23 mouse cellular contexts compared by ENCODE assay signal in genomic region chr5:91987799-91988198, GRCm38 (mm10). TPM values are rescaled to one million over a fixed set of nuclear protein-coding genes. Genes with fewer than 3 reads are reported as not detected.
"Had no signal": no experiment of that assay in that cellular context is flagged by ENCODE, and none has a peak within 500 bp of the region (broad histone marks: within the 10 kb centered on the region; RNA-seq: fewer than 3 reads in every experiment).

No protein-coding gene starts in this region.

- H3K9ac ChIP-seq: liver, embryonic 15.5 days; liver, postnatal 0 days; lung, embryonic 15.5 days; midbrain, embryonic 13.5 days; midbrain, embryonic 15.5 days; neural tube, embryonic 13.5 days; stomach, embryonic 15.5 days had no signal

- H3K27me3 ChIP-seq: liver, embryonic 15.5 days; lung, embryonic 15.5 days; midbrain, embryonic 15.5 days; neural tube, embryonic 13.5 days; stomach, embryonic 15.5 days had no signal

- H3K4me3 ChIP-seq: liver, embryonic 15.5 days; lung, embryonic 15.5 days; megakaryocyte, embryonic 14.5 days; midbrain, embryonic 13.5 days; midbrain, embryonic 15.5 days; neural tube, embryonic 13.5 days; stomach, embryonic 15.5 days had no signal

- H3K27ac ChIP-seq: liver, embryonic 15.5 days; lung, embryonic 15.5 days; macrophage; midbrain, embryonic 13.5 days; midbrain, embryonic 15.5 days; neural tube, embryonic 13.5 days; stomach, embryonic 15.5 days; stomach, postnatal 0 days had no signal

- DNase-seq: liver, postnatal 0 days; lung, adult 2 months; lung, postnatal 14 days; lung, postnatal 36 days; retina, postnatal 1 day; right cerebral cortex, postnatal 14 days; thymus, adult 2 months; thymus, postnatal 25 days; thymus, postnatal 4 days had no signal

- H3K9me3 ChIP-seq: liver, embryonic 15.5 days; lung, embryonic 15.5 days; megakaryocyte, embryonic 14.5 days; midbrain, embryonic 13.5 days; midbrain, embryonic 15.5 days; neural tube, embryonic 13.5 days; stomach, embryonic 15.5 days had no signal

- H3K4me1 ChIP-seq: liver, embryonic 15.5 days; lung, embryonic 15.5 days; midbrain, embryonic 13.5 days; midbrain, embryonic 15.5 days; neural tube, embryonic 13.5 days; stomach, embryonic 15.5 days had no signal

- H3K36me3 ChIP-seq: liver, embryonic 15.5 days; lung, embryonic 15.5 days; midbrain, embryonic 13.5 days; midbrain, embryonic 15.5 days; neural tube, embryonic 13.5 days; stomach, embryonic 15.5 days had no signal

- H3K4me2 ChIP-seq: liver, embryonic 15.5 days; lung, embryonic 15.5 days; midbrain, embryonic 11.5 days; midbrain, embryonic 13.5 days; midbrain, embryonic 15.5 days; neural tube, embryonic 13.5 days; stomach, embryonic 15.5 days had no signal

- ATAC-seq: liver, postnatal 0 days; lung, postnatal 0 days; midbrain, embryonic 13.5 days; midbrain, embryonic 15.5 days had no signal

RNA-seq across cellular contexts. Expression of gene Odaph, which starts 0.5 kb away (rescaled TPM):
- polyA plus RNA-seq: liver, embryonic 15.5 days; liver, postnatal 0 days; lung, adult 2 months; lung, embryonic 15.5 days; macrophage; midbrain, embryonic 11.5 days; midbrain, embryonic 13.5 days; midbrain, embryonic 15.5 days; neural tube, embryonic 11.5 days; neural tube, embryonic 13.5 days; thymus, adult 2 months; urinary bladder, adult 2 months had no signal

RNA-seq across cellular contexts. Expression of gene Cdkl2, which starts 55.9 kb away (rescaled TPM):
- total RNA-seq: megakaryocyte progenitor cell, adult 5-6 weeks had no signal
